Mouse (Mus musculus) heart, embryonic 15.5 days (tissue): ENCODE measurements around the gene Uckl1. TPM values are rescaled to one million over a fixed set of nuclear protein-coding genes. Genes with fewer than 3 reads are reported as not detected.

Experiments
- ATAC-seq: fragments of 200-750 bp; cut with Nextera tagmentation; replicated peaks from 2 replicates; pipeline ENCODE4 v1.8.0; 2017; ENCODE audit warnings: low read depth, moderate TSS enrichment; ENCODE audit not compliant: insufficient number of reproducible peaks, insufficient read depth, low FRiP score
- H3K27ac ChIP-seq: fragments of 300-500 bp; sonication (generic); 2 replicates; pipeline ENCODE4 v1.5.1; 2015; ENCODE audit warnings: mild to moderate bottlenecking, inconsistent platforms
- H3K27me3 ChIP-seq: fragments of 300-500 bp; sonication (generic); 2 replicates; pipeline ENCODE4 v1.6.1; 2015; ENCODE audit warnings: inconsistent platforms
- H3K36me3 ChIP-seq: fragments of 300-500 bp; sonication (generic); 2 replicates; pipeline ENCODE4 v1.6.1; 2015; ENCODE audit warnings: mild to moderate bottlenecking, inconsistent platforms
- H3K4me1 ChIP-seq: fragments of 300-500 bp; sonication (generic); replicated peaks from 2 replicates; pipeline ENCODE4 v1.6.1; 2015; ENCODE audit warnings: inconsistent platforms
- H3K4me2 ChIP-seq: fragments of 300-500 bp; sonication (generic); 2 replicates; pipeline ENCODE4 v1.6.1; 2015; ENCODE audit warnings: inconsistent platforms, mild to moderate bottlenecking, moderate library complexity
- H3K4me3 ChIP-seq: fragments of 300-500 bp; sonication (generic); 2 replicates; pipeline ENCODE4 v1.5.1; 2015; ENCODE audit warnings: mild to moderate bottlenecking, inconsistent platforms
- H3K9ac ChIP-seq: fragments of 300-500 bp; sonication (generic); 2 replicates; pipeline ENCODE4 v1.6.1; 2015; ENCODE audit warnings: mild to moderate bottlenecking, inconsistent platforms
- H3K9me3 ChIP-seq: fragments of 300-500 bp; sonication (generic); replicated peaks from 2 replicates; pipeline ENCODE4 v1.6.1; 2016; ENCODE audit warnings: inconsistent platforms
- WGBS: fragments of 180-500 bp; shearing (Covaris S2); methylation state at CpG from one replicate; pipeline ENCODE4 v1.1.7; 2015; ENCODE audit warnings: mixed read lengths; 5-methylcytosine and 5-hydroxymethylcytosine counted together
- polyA plus RNA-seq: library from polyadenylated mRNA; unstranded; fragments of >200 nt; fragmentation: Nextera tagmentation; extraction: Ambion mirVana; gene quantifications from 2 replicates; pipeline ENCODE4 v1.2.1, GENCODE M21; 2015

Uckl1 gene
- polyA plus RNA-seq: 61.8 and 71.6 TPM in 2 replicates

GRCm38 (mm10) chr2:181584411-181584942 lies at the start of gene Uckl1:
Gene Uckl1, minus strand, starts transcription at chr2:181584892.
- Histone ChIP-seq H3K9me3 (no peaks in the 10 kb centered on the region), H3K27me3 (no peaks in the 10 kb centered on the region), H3K9ac (no peak within 1 kb of the TSS), H3K4me3 (no peak within 1 kb of the TSS), H3K4me1 (peaks cover 19% of the 10 kb centered on the region), H3K36me3 (peaks cover 56% of the 10 kb centered on the region), H3K4me2 (no peak within 1 kb of the TSS), H3K27ac (no peak within 1 kb of the TSS)
- ATAC-seq: no peak
- 90% methylated on average over 4 of the region's 4 CpGs for WGBS

GRCm38 (mm10) chr2:181632624-181633023 lies 47.9 kb upstream of the Uckl1 start:
- no peaks in the 10 kb centered on the region for H3K9me3 ChIP-seq
- H3K27ac ChIP-seq: no peak overlapping the region
- no peak overlapping the region for H3K9ac ChIP-seq
- 92% methylated on average over 6 of the region's 6 CpGs for WGBS
- H3K4me2 ChIP-seq: no peak overlapping the region
- no peak for ATAC-seq
- no peak overlapping the region for H3K4me3 ChIP-seq
- peaks cover 58% of the 10 kb centered on the region for H3K36me3 ChIP-seq
- H3K4me1 ChIP-seq: no peaks in the 10 kb centered on the region
- H3K27me3 ChIP-seq: no peaks in the 10 kb centered on the region

- Histone ChIP-seq H3K36me3 (peaks cover 29% of the 10 kb centered on the region), H3K9ac (no peak overlapping the region), H3K4me2 (no peak overlapping the region), H3K4me3 (no peak overlapping the region), H3K4me1 (no peaks in the 10 kb centered on the region), H3K27me3 (no peaks in the 10 kb centered on the region), H3K9me3 (no peaks in the 10 kb centered on the region), H3K27ac (no peak overlapping the region)
- no peak for ATAC-seq
These were observed 43.8 kb upstream of the Uckl1 start for GRCm38 (mm10) chr2:181628471-181628870.

- Histone ChIP-seq H3K4me2 (no peak overlapping the region), H3K9me3 (no peaks in the 10 kb centered on the region), H3K27me3 (no peaks in the 10 kb centered on the region), H3K9ac (no peak overlapping the region), H3K4me3 (no peak overlapping the region), H3K36me3 (peaks cover 38% of the 10 kb centered on the region), H3K27ac (no peak overlapping the region), H3K4me1 (no peaks in the 10 kb centered on the region)
- ATAC-seq: no peak
These were observed 38.7 kb upstream of the Uckl1 start for GRCm38 (mm10) chr2:181623401-181623800.

GRCm38 (mm10) chr2:181618761-181619495 lies 34.2 kb upstream of the Uckl1 start:
- no peak overlapping the region for H3K4me2 ChIP-seq
- 85% methylated on average over 5 of the region's 5 CpGs for WGBS
- H3K4me1 ChIP-seq: no peaks in the 10 kb centered on the region
- H3K27ac ChIP-seq: no peak overlapping the region
- no peaks in the 10 kb centered on the region for H3K9me3 ChIP-seq
- no peak for ATAC-seq
- H3K4me3 ChIP-seq: no peak overlapping the region
- peaks cover 41% of the 10 kb centered on the region for H3K36me3 ChIP-seq
- H3K9ac ChIP-seq: no peak overlapping the region
- no peaks in the 10 kb centered on the region for H3K27me3 ChIP-seq

GRCm38 (mm10) chr2:181602367-181602766 lies 17.7 kb upstream of the Uckl1 start:
- peak overlapping the region; percentile 72 for H3K4me2 ChIP-seq
- no peaks in the 10 kb centered on the region for H3K27me3 ChIP-seq
- no peaks in the 10 kb centered on the region for H3K36me3 ChIP-seq
- peaks cover 33% of the 10 kb centered on the region for H3K4me1 ChIP-seq
- 67% methylated on average over 4 of the region's 4 CpGs for WGBS
- no peak for ATAC-seq
- H3K4me3 ChIP-seq: peak overlapping the region; percentile 66
- H3K9ac ChIP-seq: no peak overlapping the region
- H3K9me3 ChIP-seq: no peaks in the 10 kb centered on the region
- H3K27ac ChIP-seq: no peak overlapping the region

- Histone ChIP-seq H3K27me3 (no peaks in the 10 kb centered on the region), H3K4me1 (peaks cover 33% of the 10 kb centered on the region), H3K27ac (peak overlapping the region; percentile 79; the same call in 1 of the 2 replicates), H3K36me3 (no peaks in the 10 kb centered on the region), H3K4me2 (peak overlapping the region; percentile 72), H3K4me3 (peak overlapping the region; percentile 66), H3K9me3 (no peaks in the 10 kb centered on the region), H3K9ac (peak overlapping the region; percentile 77)
- no peak for ATAC-seq
- 26% methylated on average over 10 of the region's 10 CpGs for WGBS
These were observed 17.1 kb upstream of the Uckl1 start for GRCm38 (mm10) chr2:181601751-181602145.

GRCm38 (mm10) chr2:181600828-181601750 lies 16.4 kb upstream of the Uckl1 start:
- H3K27me3 ChIP-seq: no peaks in the 10 kb centered on the region
- peak overlapping the region; percentile 72 for H3K4me2 ChIP-seq
- H3K4me3 ChIP-seq: peak overlapping the region; percentile 66
- under 1% methylated on average over 57 of the region's 57 CpGs for WGBS
- peak overlapping the region; percentile 77 for H3K9ac ChIP-seq
- no peaks in the 10 kb centered on the region for H3K36me3 ChIP-seq
- peaks cover 33% of the 10 kb centered on the region for H3K4me1 ChIP-seq
- peak overlapping the region; percentile 79 for H3K27ac ChIP-seq
- ATAC-seq: peak; percentile 84
- H3K9me3 ChIP-seq: no peaks in the 10 kb centered on the region

GRCm38 (mm10) chr2:181600226-181600758 lies 15.6 kb upstream of the Uckl1 start:
- Histone ChIP-seq H3K4me2 (peak overlapping the region; percentile 72), H3K9me3 (no peaks in the 10 kb centered on the region), H3K36me3 (no peaks in the 10 kb centered on the region), H3K27ac (no peak overlapping the region), H3K27me3 (no peaks in the 10 kb centered on the region), H3K9ac (peak overlapping the region; percentile 77; the same call in 1 of the 2 replicates), H3K4me1 (peaks cover 33% of the 10 kb centered on the region), H3K4me3 (peak overlapping the region; percentile 66)
- 59% methylated on average over 6 of the region's 6 CpGs for WGBS
- no peak for ATAC-seq

GRCm38 (mm10) chr2:181598454-181599351 lies 14.0 kb upstream of the Uckl1 start, which contains the start of gene Samd10:
Gene Samd10, minus strand, starts transcription at chr2:181599212.
- peak; percentile 44 for ATAC-seq
- no peaks in the 10 kb centered on the region for H3K27me3 ChIP-seq
- WGBS: 3% methylated on average over 71 of the region's 71 CpGs

More at GRCm38 (mm10) chr2:181598454-181599351, 14.0 kb upstream of the Uckl1 start, which contains the start of gene Samd10:
- no peaks in the 10 kb centered on the region for H3K9me3 ChIP-seq
- H3K9ac ChIP-seq: peak within 1 kb of the TSS; percentile 76
- H3K27ac ChIP-seq: peak within 1 kb of the TSS; percentile 63
- H3K36me3 ChIP-seq: no peaks in the 10 kb centered on the region
- peaks cover 33% of the 10 kb centered on the region for H3K4me1 ChIP-seq
- peak within 1 kb of the TSS; percentile 94 for H3K4me2 ChIP-seq
- peak within 1 kb of the TSS; percentile 75 for H3K4me3 ChIP-seq
